Mouse (Mus musculus) heart, postnatal 10 days (tissue): Measurements from ENCODE around the gene Syne2. TPM values are rescaled to one million over a fixed set of nuclear protein-coding genes. Genes with fewer than 3 reads are reported as not detected.

ENCODE experiments used
- DNase-seq, 2 experiments: peaks; one replicate each; pipeline ENCODE4 v3.0.0; 2021
- intact Hi-C: fragments of 180-260 bp; cut with DNase I; formaldehyde crosslinking; loops from one replicate; pipeline ENCODE4 v1.15.1; 2025
- total RNA-seq, 2 experiments: library from RNA; stranded (reverse); gene quantifications; 2 replicates each; pipeline ENCODE4 v1.2.3; 2021

Syne2 gene
- total RNA-seq, 2 experiments from 2014 or later, result 55.8 to 59.1 TPM

DNA sequence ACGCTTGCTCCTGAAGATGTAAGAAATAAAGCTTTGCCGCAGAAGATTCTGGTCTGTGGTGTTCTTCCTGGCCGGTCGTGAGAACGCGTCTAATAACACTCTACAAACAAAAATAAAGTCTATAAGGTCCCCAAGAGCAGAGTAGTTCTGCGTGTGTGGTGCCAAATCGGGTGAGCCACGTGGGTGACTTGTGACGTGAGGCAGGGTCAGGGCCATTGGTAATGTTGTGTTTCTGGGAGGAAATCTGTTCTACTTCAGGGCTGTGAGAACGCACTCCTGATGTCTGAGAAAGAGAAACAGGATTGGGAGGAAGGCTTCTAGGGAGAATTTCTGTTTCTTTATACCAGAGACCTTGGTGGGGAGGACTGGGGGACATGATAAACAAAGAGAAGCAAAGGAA lies 42.0 kb downstream of the Syne2 start:
- intact Hi-C loops, result no loop called here
- DNase-seq, result peak; percentile 37 to 48

- DNase-seq, result no peak
- intact Hi-C loops, result no loop called here
Observed at GRCm38 (mm10) chr12:75860843-75861242, 42.9 kb downstream of the Syne2 start.

DNA sequence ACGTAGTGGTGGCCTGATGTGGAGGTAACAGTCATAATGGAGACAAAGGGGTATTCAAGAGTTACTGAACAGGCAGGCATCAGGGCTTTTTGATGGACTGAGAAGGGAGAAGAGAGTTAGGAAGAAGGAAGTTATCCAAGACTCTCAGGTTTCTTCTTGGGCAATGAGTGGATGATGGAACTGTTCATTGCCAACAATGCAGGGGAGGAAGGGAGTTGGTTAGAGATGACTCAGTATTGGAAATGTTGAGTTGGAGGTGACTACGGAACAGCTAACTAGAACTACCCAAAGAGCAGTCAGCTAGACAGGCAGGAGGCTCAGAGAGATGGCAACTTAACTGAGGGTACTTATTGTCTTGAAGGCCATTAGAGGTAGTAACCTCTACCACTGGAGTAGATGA lies 47.2 kb downstream of the Syne2 start:
- no peak for DNase-seq
- intact Hi-C loops, result no loop called here

DNA sequence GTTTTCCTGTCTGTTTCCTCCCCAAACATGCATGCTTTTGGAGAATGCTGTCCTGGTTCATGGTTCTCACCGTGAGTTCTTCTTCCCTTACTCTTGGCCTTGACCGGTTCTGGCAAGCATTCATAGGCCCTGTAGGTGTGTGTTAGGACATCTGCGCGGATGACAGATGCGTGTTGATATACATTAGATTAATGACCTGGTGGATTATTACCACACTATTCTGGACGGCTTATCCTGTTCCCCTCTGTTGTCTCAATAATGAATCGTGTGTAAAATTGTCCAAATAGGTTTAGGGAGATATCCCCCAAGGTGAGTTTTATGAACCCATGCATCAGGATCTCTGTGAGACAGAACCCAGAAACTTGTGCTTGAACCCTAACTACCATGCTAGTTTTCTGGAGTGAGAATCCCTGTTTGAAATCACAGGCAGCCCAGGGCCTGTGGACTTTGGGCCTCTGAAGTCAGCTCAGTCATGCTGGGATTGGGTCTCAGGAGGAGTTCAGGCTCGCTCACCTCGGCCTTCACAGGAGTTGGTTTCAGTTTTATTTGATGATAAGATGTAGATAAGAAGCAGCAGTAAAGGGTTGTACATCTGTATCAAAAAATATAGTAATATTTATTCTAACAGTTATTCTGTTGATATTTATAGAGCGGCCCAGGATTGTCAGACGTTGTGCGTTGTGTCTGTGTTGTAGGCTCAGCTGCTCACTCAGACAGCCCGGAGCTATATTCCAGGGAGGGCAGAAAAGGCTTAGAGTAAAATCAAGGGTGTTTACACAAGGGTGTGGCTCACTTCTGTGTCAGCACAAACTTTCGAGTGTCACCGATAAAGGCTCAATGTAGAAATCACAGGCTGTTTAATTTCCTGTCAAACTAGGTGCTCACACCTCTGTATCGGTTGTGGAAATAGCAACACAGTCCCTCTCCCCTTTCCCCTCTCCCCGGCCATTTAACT lies 48.8 kb downstream of the Syne2 start:
- intact Hi-C loops, result no loop called here
- no peak for DNase-seq

DNA sequence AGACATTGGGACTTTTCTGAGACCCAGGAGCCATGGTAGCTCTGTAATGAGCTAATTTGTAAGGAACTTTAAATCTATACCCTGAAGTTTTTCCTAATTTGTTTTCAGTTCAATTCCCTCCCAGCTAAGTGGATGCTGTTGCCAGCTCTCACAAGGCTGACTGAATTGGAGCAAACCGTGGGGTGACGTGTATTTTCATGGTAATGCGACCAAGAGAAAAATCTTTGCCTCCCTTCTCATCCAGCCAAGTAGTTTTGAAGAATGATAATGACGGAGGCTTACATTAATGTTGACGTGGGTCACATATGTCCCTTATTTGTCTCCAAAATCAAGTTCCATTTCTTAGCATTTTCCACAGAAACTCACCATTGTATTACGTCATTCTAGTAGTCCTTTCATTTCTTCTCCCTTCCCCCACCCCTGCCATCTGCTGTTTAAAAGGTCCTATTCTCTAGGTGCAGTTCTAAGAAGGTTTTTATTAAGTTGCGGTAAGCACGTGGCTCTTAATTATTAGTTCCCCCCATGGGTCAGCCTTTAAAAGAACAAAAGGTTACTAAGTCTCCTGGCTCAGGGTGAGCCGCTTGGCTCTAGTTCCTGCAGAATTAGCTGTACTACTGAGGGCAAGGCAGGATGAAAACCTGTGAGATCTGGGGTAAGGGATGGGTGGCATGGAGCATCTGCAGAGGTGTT lies 55.8 kb downstream of the Syne2 start:
- no peak for DNase-seq
- intact Hi-C loops, result loop anchor here (5.0 kb wide), 1 partner anchor 56 kb away; the partner anchor contains the start of gene Syne2

DNA sequence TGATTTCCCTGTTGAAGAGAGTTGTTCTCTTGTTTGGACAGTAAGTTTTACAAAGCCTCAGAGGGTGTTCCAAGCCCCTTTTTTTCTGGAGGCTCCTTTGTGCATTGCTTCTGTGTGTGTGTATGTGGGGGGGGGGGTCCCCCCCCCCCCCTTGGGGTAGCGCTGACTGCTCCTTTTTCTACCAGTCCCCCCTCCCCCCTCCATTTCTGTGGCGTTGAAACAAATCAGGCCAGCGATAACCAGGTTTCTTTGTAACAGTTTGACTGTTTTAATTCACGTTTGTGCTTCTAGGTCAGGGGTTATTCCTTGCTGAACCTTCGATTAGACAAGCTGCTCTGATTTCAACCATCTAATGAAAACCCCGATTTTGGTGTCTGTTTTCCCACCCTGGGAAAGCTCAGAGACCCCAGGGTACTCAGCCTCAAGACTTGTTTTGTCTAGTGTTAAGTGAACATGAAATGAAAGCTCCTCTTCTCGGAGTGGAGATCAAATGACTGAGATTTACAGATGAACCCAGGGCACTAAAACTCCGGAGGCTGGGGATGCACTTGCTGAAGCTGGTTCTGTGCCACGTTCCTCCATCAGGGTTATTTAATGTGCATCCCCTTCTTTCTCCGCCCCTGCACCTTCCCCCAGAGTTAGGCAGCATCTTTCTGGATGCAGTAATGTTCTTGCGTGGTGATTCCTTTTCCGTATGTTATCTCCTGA lies 56.5 kb downstream of the Syne2 start:
- intact Hi-C loops, result loop anchor here (5.0 kb wide), 1 partner anchor 57 kb away; the partner anchor contains the start of gene Syne2
- no peak for DNase-seq

DNA sequence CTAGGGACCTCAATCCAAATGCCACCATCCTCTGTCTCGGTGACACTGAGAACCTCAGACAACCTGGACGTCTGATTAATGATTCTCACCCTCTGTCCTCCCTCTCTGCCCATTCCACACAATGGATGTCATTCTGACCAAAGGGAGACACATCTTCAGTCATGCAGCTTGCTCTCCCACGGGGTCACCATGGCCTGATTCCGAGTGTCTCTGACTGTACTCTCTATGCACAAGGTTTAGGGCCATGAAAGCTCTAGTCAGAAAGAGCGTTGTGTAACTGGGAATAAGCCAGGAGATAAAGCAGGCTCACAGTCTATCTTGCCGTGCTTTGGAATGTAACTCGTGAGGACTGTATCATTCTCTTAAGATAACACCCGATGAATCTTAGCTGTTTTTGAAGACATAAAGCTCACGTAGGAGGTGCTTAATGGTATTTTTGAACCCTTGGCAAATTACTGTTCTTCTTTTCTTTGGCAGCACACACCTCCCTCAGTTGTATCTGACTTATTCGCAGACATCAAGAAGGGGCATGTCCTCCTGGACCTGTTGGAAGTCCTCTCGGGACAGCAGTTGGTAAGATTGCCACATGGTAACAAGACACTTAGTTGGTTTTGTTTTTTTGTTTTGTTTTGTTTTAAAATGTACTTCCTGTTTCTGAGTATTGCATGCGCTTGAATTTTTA lies 61.8 kb downstream of the Syne2 start:
- intact Hi-C loops, result no loop called here
- peak in 1 of 2 experiments; percentile 24 for DNase-seq

DNA sequence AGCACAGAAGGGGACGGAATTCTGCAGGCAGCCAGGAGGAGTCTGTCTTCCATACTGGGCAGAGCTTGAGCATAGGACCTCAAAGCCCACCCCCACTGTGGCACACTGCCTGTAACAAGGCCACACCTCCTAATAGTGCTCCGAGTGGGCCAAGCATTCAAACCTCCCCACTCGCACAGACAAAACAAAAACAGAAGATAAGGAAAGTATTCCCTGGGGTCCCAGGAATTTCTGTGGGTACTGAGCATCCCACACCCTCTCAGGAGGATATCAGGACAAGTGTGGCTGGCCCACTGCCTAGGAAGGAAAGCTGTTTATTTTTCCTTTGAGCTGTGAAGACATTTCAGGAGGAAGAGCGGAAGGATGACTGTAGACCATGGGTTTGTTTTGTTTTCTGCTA lies 63.6 kb downstream of the Syne2 start:
- intact Hi-C loops, result no loop called here
- peak; percentile 21 to 28 for DNase-seq

GRCm38 (mm10) chr12:75886161-75886560 lies 68.2 kb downstream of the Syne2 start:
- no peak for DNase-seq
- intact Hi-C loops, result no loop called here

DNA sequence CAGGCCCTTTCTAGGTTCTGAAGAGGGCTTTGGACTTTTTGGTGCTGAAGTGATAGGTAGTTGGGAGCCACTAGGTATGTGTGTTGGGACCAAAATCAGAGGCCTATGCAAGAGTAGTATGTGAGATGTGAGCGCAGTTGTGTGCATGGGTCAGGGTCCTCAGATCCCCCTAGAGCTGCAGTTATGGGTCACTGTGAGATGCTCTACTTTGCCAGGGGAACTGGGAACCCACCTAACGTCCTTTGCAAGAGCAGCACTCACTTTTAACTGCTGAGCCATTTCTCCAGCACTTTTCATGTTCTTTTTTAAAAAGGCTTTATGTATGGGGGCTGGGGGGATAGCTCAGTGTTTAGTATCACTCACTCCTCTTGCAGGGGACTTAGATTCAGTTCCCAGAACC lies 69.0 kb downstream of the Syne2 start:
- DNase-seq, result no peak
- intact Hi-C loops, result no loop called here

GRCm38 (mm10) chr12:75888721-75889120 lies 70.8 kb downstream of the Syne2 start:
- intact Hi-C loops, result no loop called here
- no peak for DNase-seq

- no peak for DNase-seq
- intact Hi-C loops, result no loop called here
Observed at GRCm38 (mm10) chr12:75891206-75891605, 73.3 kb downstream of the Syne2 start.

GRCm38 (mm10) chr12:75893392-75893791 lies 75.5 kb downstream of the Syne2 start:
- DNase-seq, result peak in 1 of 2 experiments; percentile 15
- intact Hi-C loops, result loop anchor here (2.0 kb wide), 1 partner anchor 97 kb away; no protein-coding TSS in a partner anchor

GRCm38 (mm10) chr12:75894316-75894997 lies 76.5 kb downstream of the Syne2 start:
- intact Hi-C loops, result no loop called here
- no peak for DNase-seq

GRCm38 (mm10) chr12:75894998-75895331 lies 77.0 kb downstream of the Syne2 start:
- intact Hi-C loops, result no loop called here
- no peak for DNase-seq

GRCm38 (mm10) chr12:75897793-75898192 lies 79.9 kb downstream of the Syne2 start:
- no peak for DNase-seq
- intact Hi-C loops, result no loop called here

GRCm38 (mm10) chr12:75901721-75902120 lies 83.8 kb downstream of the Syne2 start:
- intact Hi-C loops, result no loop called here
- no peak for DNase-seq

DNA sequence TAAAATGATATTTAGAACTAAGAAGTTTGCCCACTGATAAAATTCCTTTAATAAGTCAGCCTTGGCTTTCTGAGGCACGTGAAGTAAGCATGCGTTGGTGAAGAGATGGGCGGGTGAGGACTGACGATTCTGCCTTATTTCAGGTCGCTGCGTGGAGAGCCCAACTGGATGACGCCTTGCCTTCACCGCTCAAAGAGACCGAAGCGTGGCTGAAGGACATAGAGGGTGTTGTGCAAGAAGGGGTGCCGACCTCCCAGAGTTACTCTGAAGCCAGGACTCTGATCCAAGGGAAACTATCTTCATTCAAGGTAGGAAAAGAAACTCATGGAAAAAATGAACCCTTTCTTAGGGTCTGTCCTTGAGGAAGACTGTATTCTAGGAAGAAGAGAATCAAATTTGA lies 86.1 kb downstream of the Syne2 start:
- intact Hi-C loops, result no loop called here
- DNase-seq, result no peak

DNA sequence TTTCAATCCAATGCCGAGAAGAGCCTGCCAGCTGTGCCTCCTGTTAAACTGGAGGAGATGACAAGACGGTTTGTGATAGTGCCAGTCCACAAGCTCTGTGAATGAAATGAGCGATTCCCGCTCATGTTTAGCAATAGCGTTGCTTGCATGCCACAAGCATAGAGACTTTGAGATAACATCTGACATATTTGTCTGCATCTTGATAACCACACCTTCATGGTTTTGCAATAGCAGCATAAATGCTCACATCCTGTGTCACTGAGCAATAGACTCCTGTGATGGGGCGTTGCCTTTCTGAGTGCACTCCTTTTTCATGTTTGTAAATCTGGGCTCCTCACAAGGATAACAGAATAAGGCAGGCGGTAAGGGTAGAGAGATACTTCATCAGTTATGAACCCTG lies 87.4 kb downstream of the Syne2 start:
- intact Hi-C loops, result no loop called here
- DNase-seq, result no peak

DNA sequence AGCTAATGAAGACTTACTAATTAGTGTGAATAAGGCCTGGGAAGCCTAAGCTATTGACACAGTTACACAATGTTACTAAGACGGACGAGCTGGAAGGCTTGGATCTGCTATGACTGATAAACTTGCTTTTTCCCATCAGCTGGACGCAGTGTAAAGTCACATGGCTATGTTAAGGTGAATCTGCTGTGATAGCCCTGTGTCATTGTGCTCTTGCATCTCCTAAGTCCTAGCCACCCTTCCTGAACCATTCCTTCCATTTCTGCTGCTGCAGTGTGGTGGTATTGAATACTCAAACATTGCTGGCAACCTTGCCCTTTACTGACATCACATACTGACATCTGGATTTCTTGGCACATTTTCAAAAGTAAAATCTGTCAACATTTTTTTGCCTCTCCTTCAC lies 90.5 kb downstream of the Syne2 start:
- intact Hi-C loops, result no loop called here
- peak in 1 of 2 experiments; percentile 18 for DNase-seq
